Mouse (Mus musculus) G1E (cell line): ENCODE measurements at regions not wholly inside any gene's neighbourhood (a gene's known extent, or its start where the extent isn't known, plus 50 kb on each side); places are given as distances from the start of the nearest gene placed in this dataset.

Experiments
- ATAC-seq: 2 replicates; pipeline ENCODE4 v1.8.0; 2016; ENCODE audit warnings: mild to moderate bottlenecking; ENCODE audit not compliant: insufficient number of reproducible peaks, poor library complexity, low FRiP score, severe bottlenecking; ENCODE audit errors: extremely low read depth
- DNase-seq: peaks from one replicate; pipeline ENCODE4 v3.0.0; 2012; ENCODE audit warnings: low spot score
- H3K27me3 ChIP-seq: 2 replicates; pipeline ENCODE4 v1.6.1; 2012; ENCODE audit warnings: mild to moderate bottlenecking, low read length, inconsistent platforms; ENCODE audit not compliant: insufficient read depth
- H3K36me3 ChIP-seq: replicated peaks from 2 replicates; pipeline ENCODE3; 2012; ENCODE audit warnings: mild to moderate bottlenecking, inconsistent platforms
- H3K4me1 ChIP-seq: 2 replicates; pipeline ENCODE4 v1.6.1; 2012; ENCODE audit warnings: low read depth, low read length, inconsistent platforms, mixed read lengths; ENCODE audit not compliant: insufficient read depth
- H3K4me3 ChIP-seq: 2 replicates; pipeline ENCODE4 v1.5.1; 2012; ENCODE audit warnings: low read depth, mild to moderate bottlenecking, inconsistent platforms, low read length, moderate library complexity, mixed read lengths
- H3K9me3 ChIP-seq: replicated peaks from 2 replicates; pipeline ENCODE4 v1.6.1; 2012; ENCODE audit warnings: inconsistent platforms
- CTCF ChIP-seq: IDR thresholded peaks from 2 replicates; pipeline ENCODE4 v1.5.1; 2012; ENCODE audit warnings: low read depth, low read length, inconsistent platforms, mixed read lengths
- GATA1 ChIP-seq: IDR thresholded peaks from 2 replicates; pipeline ENCODE4 v1.6.1; 2012; ENCODE audit warnings: borderline replicate concordance, low read length, inconsistent platforms, mixed read lengths
- GATA2 ChIP-seq: IDR thresholded peaks from 2 replicates; pipeline ENCODE4 v1.6.1; 2012; ENCODE audit warnings: low read depth, low read length, inconsistent platforms, borderline replicate concordance
- POLR2AphosphoS5 ChIP-seq: IDR thresholded peaks from 2 replicates; pipeline ENCODE4 v1.6.1; 2012; ENCODE audit warnings: low read depth, low read length, inconsistent platforms; ENCODE audit not compliant: insufficient replicate concordance
- TAL1 ChIP-seq: conservative IDR thresholded peaks from 2 replicates; pipeline ENCODE4 v1.6.1; 2012; ENCODE audit warnings: low read depth, low read length, inconsistent platforms, mixed read lengths

DNA sequence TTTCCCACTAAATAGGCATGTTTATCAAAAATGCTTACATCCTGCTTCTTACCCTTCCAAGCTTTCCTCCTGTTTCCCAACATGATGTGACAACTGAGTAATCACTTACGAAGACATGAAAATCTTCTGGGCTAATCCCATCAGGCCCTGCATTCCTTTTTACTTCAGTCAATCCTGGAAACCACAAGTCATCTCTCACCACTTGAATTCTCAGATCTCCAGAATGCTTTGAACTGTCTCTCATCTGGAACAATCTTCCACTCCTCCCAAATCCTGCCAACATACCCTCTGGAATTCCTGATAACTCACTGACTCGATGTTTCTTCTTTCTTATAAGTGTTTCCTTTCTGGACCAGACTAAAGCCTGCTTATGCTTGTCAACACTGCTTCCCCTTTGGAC is 289.4 kb downstream of the Ikzf2 start:
- Histone ChIP-seq H3K27me3 (no peaks in the 10 kb centered on the region), H3K9me3 (no peaks in the 10 kb centered on the region), H3K4me1 (peaks cover 1% of the 10 kb centered on the region), H3K4me3 (no peak overlapping the region), H3K36me3 (no peaks in the 10 kb centered on the region)
- TF ChIP-seq GATA2 (no peak), POLR2AphosphoS5 (no peak)
- ATAC-seq, result no peak
- DNase-seq, result no peak

DNA sequence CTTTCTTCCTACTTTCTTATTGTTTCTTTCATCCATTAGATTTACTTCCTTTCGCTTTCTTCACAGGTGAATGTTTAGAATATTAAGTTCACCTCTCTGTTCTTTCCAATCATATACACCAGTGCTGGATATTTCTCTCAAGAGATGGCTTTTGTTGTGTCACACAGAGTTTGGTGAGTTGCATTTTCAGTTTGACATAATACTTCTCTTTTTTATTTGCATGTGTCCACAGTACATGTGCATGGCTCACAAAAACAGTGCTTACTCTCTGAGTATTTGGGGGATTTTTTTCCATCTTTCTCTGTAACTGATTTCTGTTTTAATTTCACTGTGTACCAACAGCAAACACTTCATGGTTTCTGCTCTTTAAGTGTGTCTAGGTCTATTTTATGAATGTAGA is 274.5 kb upstream of the Erbb4 start:
- Histone ChIP-seq H3K4me1 (no peaks in the 10 kb centered on the region; the same call in 1 of the 2 replicates), H3K9me3 (peaks cover 9% of the 10 kb centered on the region), H3K4me3 (no peak overlapping the region), H3K27me3 (peaks cover 13% of the 10 kb centered on the region), H3K36me3 (no peaks in the 10 kb centered on the region)
- TF ChIP-seq TAL1, result no peak
- TF ChIP-seq CTCF, result no peak
- TF ChIP-seq GATA2, result no peak
- TF ChIP-seq GATA1, result no peak
- no peak for DNase-seq
- no peak for ATAC-seq

DNA sequence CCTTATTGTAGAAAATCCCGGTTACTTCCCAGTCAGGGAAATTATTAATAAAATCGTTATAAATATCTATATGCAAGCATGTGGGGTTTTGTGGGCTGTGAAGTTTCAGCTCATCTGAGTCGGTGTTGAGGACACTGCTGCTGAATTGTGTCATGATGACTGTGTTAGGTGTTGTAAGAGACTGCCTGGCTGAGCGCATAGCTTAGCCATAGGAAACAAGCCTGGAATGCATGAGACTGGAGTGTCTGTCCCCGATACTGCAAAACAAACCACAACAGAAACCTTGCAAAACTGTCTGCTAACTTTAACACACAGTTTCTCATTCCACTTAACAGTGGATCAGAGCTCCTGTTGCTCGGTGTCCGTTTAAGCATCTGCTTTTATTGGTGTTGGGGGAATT is 271.9 kb upstream of the Erbb4 start:
- ATAC-seq, result no peak
- no peaks in the 10 kb centered on the region for H3K36me3 ChIP-seq
- no peak overlapping the region for H3K4me3 ChIP-seq
- H3K27me3 ChIP-seq, result peaks cover 19% of the 10 kb centered on the region
- H3K4me1 ChIP-seq, result no peaks in the 10 kb centered on the region; the same call in none of the 2 replicates
- DNase-seq, result no peak
- H3K9me3 ChIP-seq, result peaks cover 16% of the 10 kb centered on the region
- TF ChIP-seq TAL1 (no peak), GATA1 (no peak), POLR2AphosphoS5 (no peak), CTCF (no peak), GATA2 (no peak)

DNA sequence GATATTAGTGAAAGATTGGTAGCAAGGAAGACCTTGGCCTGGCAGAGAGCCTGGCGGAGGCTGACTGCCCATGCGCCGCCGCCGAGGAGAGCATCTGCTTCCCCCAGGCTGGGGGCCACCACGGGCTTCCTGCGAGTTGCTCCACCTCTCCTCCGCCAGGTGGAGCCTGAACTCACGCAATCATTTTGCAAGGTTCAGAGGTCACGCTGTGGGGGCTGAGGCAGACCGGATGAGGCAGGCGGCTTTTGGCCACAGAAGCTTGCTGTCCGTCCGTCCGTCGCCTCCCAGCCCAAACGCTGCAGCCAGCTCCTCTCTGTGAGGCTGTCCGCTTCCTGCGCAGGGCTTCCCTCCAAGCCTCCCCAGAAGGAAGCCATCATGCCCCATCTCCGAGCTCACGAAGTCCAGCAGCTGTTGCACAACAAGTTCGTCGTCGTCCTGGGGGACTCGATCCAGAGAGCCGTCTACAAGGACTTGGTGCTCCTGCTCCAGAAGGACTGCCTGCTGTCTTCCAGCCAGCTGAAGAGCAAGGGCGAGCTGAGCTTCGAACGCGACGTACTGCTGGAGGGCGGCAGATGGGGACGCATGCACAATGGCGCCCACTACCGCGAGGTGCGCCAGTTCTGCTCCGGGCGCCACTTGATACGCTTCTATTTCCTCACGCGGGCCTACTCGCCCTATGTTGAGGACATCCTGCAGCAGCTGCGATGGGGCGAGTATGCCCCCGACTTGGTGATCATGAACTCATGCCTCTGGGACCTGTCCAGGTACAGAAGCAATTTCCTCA is 269.3 kb upstream of the Erbb4 start:
- H3K4me1 ChIP-seq, result no peaks in the 10 kb centered on the region; the same call in none of the 2 replicates
- ATAC-seq (no peak), DNase-seq (no peak)
- peaks cover 16% of the 10 kb centered on the region for H3K9me3 ChIP-seq
- no peaks in the 10 kb centered on the region for H3K36me3 ChIP-seq
- TF ChIP-seq GATA2, result no peak
- no peak for TF ChIP-seq GATA1
- no peak for TF ChIP-seq POLR2AphosphoS5
- H3K27me3 ChIP-seq, result peaks cover 19% of the 10 kb centered on the region
- H3K4me3 ChIP-seq, result no peak overlapping the region

DNA sequence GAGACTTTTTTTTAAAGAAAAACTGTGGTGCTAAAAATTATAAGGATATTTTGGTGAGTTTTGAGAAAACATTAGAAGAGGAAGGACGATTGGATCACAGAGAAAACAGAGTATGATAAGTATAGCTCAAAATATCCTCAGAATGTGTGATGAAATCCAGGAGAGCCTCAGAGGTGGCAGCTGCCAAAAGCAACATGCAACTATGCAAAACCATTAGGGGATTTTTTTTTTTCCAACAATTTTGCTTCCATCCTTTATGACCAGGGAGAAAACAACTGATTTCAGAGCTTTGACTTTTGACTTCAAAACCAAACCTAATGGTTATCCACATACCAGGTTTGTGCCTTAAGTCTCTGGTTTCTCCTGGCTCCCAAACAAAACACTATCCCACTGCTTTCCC is 267.4 kb upstream of the Erbb4 start:
- no peak for DNase-seq
- Histone ChIP-seq H3K4me3 (no peak overlapping the region), H3K36me3 (no peaks in the 10 kb centered on the region), H3K9me3 (peaks cover 16% of the 10 kb centered on the region), H3K27me3 (peaks cover 16% of the 10 kb centered on the region), H3K4me1 (no peaks in the 10 kb centered on the region; the same call in none of the 2 replicates)
- ATAC-seq, result no peak
- TF ChIP-seq CTCF, result no peak
- TF ChIP-seq TAL1, result no peak
- no peak for TF ChIP-seq POLR2AphosphoS5
- no peak for TF ChIP-seq GATA1
- TF ChIP-seq GATA2, result no peak

DNA sequence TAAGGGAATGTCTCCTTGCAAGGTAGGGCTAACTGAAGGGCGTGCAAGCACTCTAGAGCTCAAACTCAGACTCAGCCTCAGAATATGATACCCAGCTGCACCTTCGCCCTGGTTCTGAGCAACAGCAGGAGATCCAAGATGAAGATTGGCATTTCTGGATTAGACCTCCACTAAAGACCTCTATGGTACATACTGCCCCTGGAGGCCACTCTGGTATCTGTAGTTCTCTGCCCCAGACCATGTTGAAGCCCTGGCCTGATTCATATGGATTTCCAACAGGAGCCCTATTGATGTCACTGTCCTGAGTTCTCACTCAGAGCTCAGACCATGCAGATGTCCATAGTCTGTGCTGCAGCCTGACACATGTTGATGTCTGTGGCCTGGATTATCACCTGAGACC is 262.2 kb upstream of the Erbb4 start:
- TF ChIP-seq CTCF (no peak; the same call in 1 of the 2 replicates), POLR2AphosphoS5 (no peak), TAL1 (no peak)
- no peaks in the 10 kb centered on the region; the same call in none of the 2 replicates for H3K4me1 ChIP-seq
- DNase-seq, result no peak
- ATAC-seq, result peak; percentile 15; the same call in 1 of the 2 replicates
- H3K36me3 ChIP-seq, result no peaks in the 10 kb centered on the region
- H3K9me3 ChIP-seq, result no peaks in the 10 kb centered on the region
- H3K4me3 ChIP-seq, result no peak overlapping the region
- peaks cover 10% of the 10 kb centered on the region for H3K27me3 ChIP-seq

DNA sequence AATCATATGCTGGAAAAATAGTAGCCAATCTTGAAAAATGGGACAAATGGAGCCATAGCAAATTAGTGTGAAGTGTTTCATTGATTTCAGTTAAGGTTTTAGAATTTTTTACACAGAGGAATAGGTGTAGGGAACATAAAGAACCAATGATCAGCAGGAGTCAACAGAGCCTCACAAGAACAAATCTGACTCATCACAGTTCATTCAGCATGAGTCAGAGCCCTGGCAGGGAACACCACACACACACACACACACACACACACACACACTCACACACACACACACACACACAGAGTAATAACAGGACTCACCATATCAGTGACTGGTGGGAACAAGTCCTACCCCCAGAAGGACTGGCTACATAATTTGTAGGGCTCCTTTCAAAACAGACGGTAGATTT is 259.7 kb upstream of the Erbb4 start:
- no peaks in the 10 kb centered on the region for H3K36me3 ChIP-seq
- TF ChIP-seq POLR2AphosphoS5 (no peak), GATA1 (no peak), GATA2 (no peak), CTCF (no peak), TAL1 (no peak)
- H3K4me1 ChIP-seq, result peaks cover 4% of the 10 kb centered on the region
- H3K27me3 ChIP-seq, result peaks cover 10% of the 10 kb centered on the region
- H3K4me3 ChIP-seq, result no peak overlapping the region
- DNase-seq (no peak), ATAC-seq (no peak)
- H3K9me3 ChIP-seq, result no peaks in the 10 kb centered on the region
